Mouse (Mus musculus) megakaryocyte, embryonic 14.5 days (primary cell): ENCODE measurements around the gene Rnf26.

Experiments
- FLI1 ChIP-seq: IDR thresholded peaks from 2 replicates; pipeline ENCODE4 v1.6.1; 2012; ENCODE audit warnings: low read length, inconsistent platforms, mixed read lengths
- GATA1 ChIP-seq: IDR thresholded peaks from 3 replicates; pipeline ENCODE4 v1.6.1; 2012; ENCODE audit warnings: mixed read lengths, low read length, inconsistent platforms, borderline replicate concordance

DNA sequence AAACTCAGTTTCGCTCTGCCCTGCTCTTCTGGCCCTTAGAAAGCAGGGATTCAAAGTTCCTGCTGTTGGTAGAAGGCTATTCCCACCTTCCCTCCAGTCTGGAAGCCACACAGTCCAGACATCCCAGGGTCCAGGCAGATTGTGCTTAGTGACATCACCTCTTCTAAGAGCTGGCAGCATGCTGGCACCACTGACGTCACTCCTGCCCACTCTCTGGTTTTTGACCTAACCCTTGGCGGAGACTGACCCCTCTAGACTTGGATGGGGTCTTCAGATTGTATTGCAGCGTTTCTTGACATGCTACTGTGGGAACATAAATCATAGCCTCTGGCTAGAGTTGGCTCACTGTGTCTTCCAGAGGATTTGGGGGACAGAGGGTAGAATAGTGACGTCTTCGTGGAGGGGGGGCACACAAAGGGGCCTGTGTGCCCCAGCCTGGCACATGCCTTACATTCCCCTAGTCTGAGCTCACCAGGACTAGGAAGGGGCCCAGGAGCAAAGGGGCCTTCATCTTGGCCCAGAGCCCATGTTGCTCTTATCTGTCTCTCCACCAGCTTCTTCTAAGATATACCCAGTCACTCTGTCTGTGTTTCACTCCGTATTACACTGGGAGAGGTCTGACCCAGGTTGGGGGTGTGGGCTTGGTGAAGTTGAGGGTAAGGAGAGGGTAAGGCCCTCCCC, 22.6 kb upstream of the Rnf26 start:
- no peak for TF ChIP-seq GATA1
- no peak for TF ChIP-seq FLI1
